Mouse (Mus musculus): Measurements from ENCODE around the gene Gm42957. TPM values are rescaled to one million over a fixed set of nuclear protein-coding genes. Genes with fewer than 3 reads are reported as not detected.

Gm42957 gene
- polyA plus RNA-seq (2012): 0.16 TPM in 1 of 2 replicates, not detected in the other

GRCm38 (mm10) chr3:96634928-96635879, at the start of gene Gm42957, which contains the start of gene Pex11b:
Gm42957 (plus strand) TSS chr3:96635474.
Pex11b (plus strand) TSS chr3:96635376.
- TF ChIP-seq GATA1 (IDR thresholded peaks at IDR 0.05; ENCODE audit: low read length): no peak

- TF ChIP-seq GATA1 (IDR thresholded peaks at IDR 0.05; ENCODE audit: low read length): no peak
Measured at GRCm38 (mm10) chr3:96590657-96591056, 44.6 kb upstream of the Gm42957 start.

- no peak for TF ChIP-seq GATA1 (IDR thresholded peaks at IDR 0.05; ENCODE audit: low read length)
Measured at GRCm38 (mm10) chr3:96593374-96593773, 41.9 kb upstream of the Gm42957 start.

DNA sequence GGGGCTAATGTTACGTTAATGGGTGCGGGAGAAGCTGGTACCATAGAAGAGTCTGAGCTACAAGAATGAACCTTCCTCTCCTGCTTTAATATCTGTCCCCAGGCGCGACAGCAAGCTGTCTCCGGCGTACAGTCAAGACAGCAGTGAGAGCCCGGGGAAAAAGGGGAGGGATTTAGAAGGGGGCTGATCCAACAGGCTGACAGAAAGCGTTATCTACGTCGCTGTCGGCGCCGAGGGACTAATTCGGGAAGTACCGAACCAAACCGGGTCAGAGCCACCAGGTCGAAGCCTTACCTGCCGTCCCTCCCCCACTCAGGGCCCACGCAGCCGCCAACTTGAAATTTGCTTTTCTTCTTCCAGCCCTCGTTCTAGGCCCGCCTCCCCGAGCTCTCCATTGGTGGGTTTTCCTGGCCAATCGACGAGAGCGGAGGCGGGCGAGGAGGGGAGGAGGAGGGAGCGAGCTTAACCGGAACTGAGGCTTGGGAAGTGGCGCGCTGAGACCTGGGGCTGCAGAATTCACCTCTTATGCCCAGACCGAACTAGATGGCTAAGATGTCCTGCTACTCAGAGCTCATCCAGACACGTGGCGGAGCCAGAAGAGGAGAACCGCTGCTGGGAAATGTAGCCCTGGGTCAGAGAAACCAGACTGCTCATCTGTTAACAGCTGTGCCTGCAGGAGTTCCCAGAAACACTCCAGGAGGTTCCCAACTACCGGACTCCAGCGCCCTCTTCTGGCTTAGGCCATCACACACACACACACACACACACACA, 41.3 kb upstream of the Gm42957 start, which contains the start of gene Polr3gl:
Gene Polr3gl, minus strand, starts transcription at position 392 of the 771 bp plus-strand sequence.
- no peak for TF ChIP-seq GATA1 (IDR thresholded peaks at IDR 0.05; ENCODE audit: low read length)

- TF ChIP-seq GATA1 (IDR thresholded peaks at IDR 0.05; ENCODE audit: low read length): no peak
Measured at GRCm38 (mm10) chr3:96594851-96595250, 40.4 kb upstream of the Gm42957 start.

DNA sequence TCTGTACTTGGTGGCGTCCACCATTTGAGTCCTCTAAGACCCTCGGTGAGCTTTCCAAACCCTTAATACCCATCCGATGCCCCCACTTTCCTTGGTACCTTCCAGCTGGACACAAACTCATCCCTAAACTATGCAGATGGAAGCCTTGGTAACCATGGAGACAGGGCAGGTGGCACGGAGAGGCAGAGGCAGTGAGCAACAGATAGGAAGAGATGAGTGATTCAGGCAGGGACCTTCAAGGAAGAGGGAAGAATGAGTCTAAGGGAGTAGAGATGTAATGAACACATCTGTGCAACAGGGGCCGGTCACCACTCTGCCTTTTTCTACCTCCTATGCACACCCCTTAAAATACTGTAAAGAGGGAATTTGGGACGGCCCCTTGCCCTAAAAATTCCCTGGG, 39.6 kb upstream of the Gm42957 start:
- no peak for TF ChIP-seq GATA1 (IDR thresholded peaks at IDR 0.05; ENCODE audit: low read length)

DNA sequence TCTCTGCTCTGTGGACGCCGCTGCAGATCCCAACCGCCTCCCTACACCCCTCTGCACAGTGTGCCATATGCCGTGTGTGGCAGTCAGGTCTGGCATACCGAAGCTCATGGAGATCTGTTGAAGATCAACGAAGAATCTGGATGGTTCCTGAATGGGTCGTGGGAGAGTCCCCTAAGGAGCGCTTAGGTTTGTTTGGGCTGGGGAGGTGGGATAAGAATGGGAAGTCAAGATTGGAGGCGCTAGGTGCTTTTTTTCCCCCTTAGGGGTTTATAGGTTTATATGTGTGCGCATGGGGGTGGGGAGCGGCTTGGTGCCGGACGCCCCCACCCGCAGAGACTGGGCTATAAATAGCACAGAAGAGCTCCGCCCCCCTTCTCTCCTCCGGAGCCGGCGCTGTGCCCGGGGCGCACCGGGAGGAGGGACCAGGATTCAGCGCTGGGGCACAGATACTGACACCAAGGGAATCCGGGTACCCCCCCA, 39.0 kb upstream of the Gm42957 start, which contains the start of gene Ankrd34a:
Gene Ankrd34a, plus strand, starts transcription at position 409 of the 480 bp plus-strand sequence.
- no peak for TF ChIP-seq GATA1 (IDR thresholded peaks at IDR 0.05; ENCODE audit: low read length)

DNA sequence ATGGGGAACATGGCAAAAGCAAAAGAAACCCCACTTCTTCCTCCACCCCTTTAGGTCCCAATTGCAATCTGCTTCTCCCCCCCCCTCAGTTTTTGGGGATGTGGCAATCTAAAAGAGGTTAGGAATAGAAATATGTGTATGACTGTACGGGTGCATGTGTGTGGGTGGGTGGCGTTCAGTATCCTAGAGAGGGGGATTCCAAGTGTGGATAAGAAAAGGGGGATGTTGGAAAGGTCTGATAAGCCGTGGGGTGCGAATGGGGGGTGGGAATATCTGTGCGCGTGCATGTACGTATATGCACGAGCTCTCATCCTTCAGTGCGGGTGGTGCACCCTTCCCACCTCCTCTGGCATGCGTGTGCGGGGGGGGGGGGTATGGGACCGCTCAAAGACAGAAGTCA, 38.4 kb upstream of the Gm42957 start:
- no peak for TF ChIP-seq GATA1 (IDR thresholded peaks at IDR 0.05; ENCODE audit: low read length)

- no peak for TF ChIP-seq GATA1 (IDR thresholded peaks at IDR 0.05; ENCODE audit: low read length)
Measured at GRCm38 (mm10) chr3:96597435-96597891, 37.8 kb upstream of the Gm42957 start.

DNA sequence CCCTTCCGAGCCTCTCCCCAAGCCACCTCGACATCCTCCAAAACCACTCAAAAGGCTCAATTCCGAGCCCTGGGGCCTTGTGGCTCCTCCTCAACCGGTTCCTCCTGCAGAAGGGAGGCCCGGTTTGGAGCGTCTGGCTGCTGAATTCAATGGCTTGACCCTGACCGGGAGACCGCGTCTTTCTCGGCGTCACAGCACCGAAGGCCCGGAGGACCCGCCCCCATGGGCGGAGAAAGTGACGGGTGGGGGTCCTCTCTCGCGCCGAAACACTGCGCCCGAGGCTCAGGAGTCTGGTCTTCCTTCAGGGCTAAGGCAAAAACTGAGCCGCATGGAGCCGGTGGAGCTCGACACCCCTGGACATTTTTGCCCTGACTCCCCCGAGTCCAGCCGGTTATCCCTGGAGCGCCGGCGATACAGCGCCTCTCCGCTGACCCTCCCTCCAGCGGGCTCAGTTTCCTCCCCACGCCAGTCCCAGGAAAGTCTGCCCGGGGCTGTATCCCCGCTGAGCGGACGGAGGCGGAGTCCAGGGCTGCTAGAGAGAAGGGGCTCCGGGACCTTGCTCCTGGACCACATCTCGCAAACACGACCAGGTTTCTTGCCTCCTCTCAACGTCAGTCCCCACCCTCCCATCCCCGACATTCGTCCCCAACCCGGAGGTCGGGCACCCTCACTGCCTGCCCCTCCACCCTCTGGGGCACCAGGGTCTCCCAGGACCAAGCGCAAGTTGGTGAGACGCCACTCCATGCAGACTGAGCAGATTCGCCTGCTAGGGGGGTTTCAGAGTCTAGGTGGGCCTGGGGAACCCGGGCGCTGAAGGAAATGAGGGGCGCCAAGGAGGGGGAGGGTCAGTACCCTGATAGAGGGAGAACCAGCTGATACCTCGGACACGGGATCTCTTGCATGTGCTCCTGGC, 36.9 kb upstream of the Gm42957 start:
- no peak for TF ChIP-seq GATA1 (IDR thresholded peaks at IDR 0.05; ENCODE audit: low read length)

- no peak for TF ChIP-seq GATA1 (IDR thresholded peaks at IDR 0.05; ENCODE audit: low read length)
Measured at GRCm38 (mm10) chr3:96599069-96599393, 36.2 kb upstream of the Gm42957 start.

GRCm38 (mm10) chr3:96599411-96599810, 35.9 kb upstream of the Gm42957 start:
- no peak for TF ChIP-seq GATA1 (IDR thresholded peaks at IDR 0.05; ENCODE audit: low read length)

DNA sequence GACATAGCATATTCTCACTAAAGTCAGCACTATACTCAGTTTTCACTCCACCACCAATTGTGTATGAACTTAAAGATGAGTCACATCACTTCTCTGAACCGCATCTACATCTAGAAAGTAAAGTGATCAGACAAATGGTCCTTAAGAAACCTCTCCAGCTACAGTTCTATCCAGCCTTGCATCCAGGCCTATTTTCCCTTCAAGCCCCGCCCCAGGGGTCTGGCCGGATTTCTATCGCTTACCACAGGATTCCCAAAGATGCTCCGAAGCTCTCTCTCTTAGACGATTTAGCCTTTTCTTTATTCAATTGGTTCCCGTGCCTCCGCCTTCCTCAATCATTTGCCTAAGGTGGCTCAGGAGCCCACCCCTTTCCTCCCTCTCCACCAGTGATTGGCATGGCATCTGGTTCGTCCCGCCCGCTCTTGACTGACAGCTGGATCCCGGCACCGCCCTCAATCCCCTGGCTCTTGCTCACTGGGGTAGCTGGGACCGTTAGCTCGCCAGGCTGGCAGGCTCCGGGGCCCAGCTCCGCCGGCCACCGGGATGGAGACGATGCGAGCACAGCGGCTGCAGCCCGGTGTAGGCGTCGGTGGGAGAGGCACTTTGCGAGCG, 34.5 kb upstream of the Gm42957 start, which contains the start of gene Lix1l:
Gene Lix1l, plus strand, starts transcription at position 511 of the 612 bp plus-strand sequence.
- TF ChIP-seq GATA1 (IDR thresholded peaks at IDR 0.05; ENCODE audit: low read length): no peak

GRCm38 (mm10) chr3:96601251-96601787, 34.0 kb upstream of the Gm42957 start:
- TF ChIP-seq GATA1 (IDR thresholded peaks at IDR 0.05; ENCODE audit: low read length): no peak

All from G1E-ER4 (cell line).